Mouse (Mus musculus) midbrain, embryonic 14.5 days (tissue): Measurements from ENCODE around the gene Gzmb. TPM values are rescaled to one million over a fixed set of nuclear protein-coding genes. Genes with fewer than 3 reads are reported as not detected.
"Not testable (repeated sequence)": the region's sequence is repeated elsewhere in the genome, so short reads cannot be mapped to it uniquely, and the experiment has no call there.

Experiments used
- ATAC-seq: fragments of 200-750 bp; cut with Nextera tagmentation; 2 replicates; pipeline ENCODE4 v1.8.0; 2017; ENCODE audit warnings: moderate number of reproducible peaks, moderate library complexity; ENCODE audit not compliant: low FRiP score, low TSS enrichment
- DNase-seq: peaks from one replicate; pipeline ENCODE4 v3.0.0-alpha.2; 2015
- H3K27ac ChIP-seq: fragments of 300-500 bp; sonication (generic); replicated peaks from 2 replicates; pipeline ENCODE4 v1.5.1; 2014; ENCODE audit warnings: mild to moderate bottlenecking, low read depth, low read length, moderate library complexity
- H3K27me3 ChIP-seq: fragments of 300-500 bp; sonication (generic); 2 replicates; pipeline ENCODE4 v1.6.1; 2014; ENCODE audit warnings: low read length, control low read depth, mixed read lengths; ENCODE audit not compliant: control insufficient read depth, insufficient read depth
- H3K36me3 ChIP-seq: fragments of 300-500 bp; sonication (generic); 2 replicates; pipeline ENCODE4 v1.6.1; 2014; ENCODE audit warnings: low read length, control low read depth; ENCODE audit not compliant: control insufficient read depth, insufficient read depth
- H3K4me1 ChIP-seq: fragments of 300-500 bp; sonication (generic); 2 replicates; pipeline ENCODE4 v1.6.1; 2014; ENCODE audit warnings: mild to moderate bottlenecking, antibody characterized with exemption, low read length, control low read depth; ENCODE audit not compliant: control insufficient read depth, insufficient read depth
- H3K4me2 ChIP-seq: fragments of 300-500 bp; sonication (generic); 2 replicates; pipeline ENCODE4 v1.6.1; 2014; ENCODE audit warnings: mild to moderate bottlenecking, low read length, moderate library complexity
- H3K4me3 ChIP-seq: fragments of 300-500 bp; sonication (generic); replicated peaks from 2 replicates; pipeline ENCODE4 v1.5.1; 2014; ENCODE audit warnings: low read depth, low read length
- H3K9ac ChIP-seq: fragments of 300-500 bp; sonication (generic); replicated peaks from 2 replicates; pipeline ENCODE4 v1.6.1; 2014; ENCODE audit warnings: mild to moderate bottlenecking, low read length, moderate library complexity
- H3K9me3 ChIP-seq: fragments of 300-500 bp; sonication (generic); 2 replicates; pipeline ENCODE4 v1.6.1; 2016; ENCODE audit warnings: low read length, control low read depth, mixed read lengths; ENCODE audit not compliant: control insufficient read depth
- WGBS: fragments of 180-500 bp; shearing (Covaris S2); extraction: QIAGEN DNeasy Blood & Tissue Kit; methylation state at CpG from one replicate; pipeline ENCODE4 v1.1.7; 2014; 5-methylcytosine and 5-hydroxymethylcytosine counted together
- polyA plus RNA-seq: library from polyadenylated mRNA; unstranded; fragments of >200 nt; fragmentation: Nextera tagmentation; extraction: Ambion mirVana; gene quantifications from 2 replicates; pipeline ENCODE4 v1.2.1, GENCODE M21; 2014

Gzmb gene
- polyA plus RNA-seq, 1 experiment from 2014 or later: not detected

DNA sequence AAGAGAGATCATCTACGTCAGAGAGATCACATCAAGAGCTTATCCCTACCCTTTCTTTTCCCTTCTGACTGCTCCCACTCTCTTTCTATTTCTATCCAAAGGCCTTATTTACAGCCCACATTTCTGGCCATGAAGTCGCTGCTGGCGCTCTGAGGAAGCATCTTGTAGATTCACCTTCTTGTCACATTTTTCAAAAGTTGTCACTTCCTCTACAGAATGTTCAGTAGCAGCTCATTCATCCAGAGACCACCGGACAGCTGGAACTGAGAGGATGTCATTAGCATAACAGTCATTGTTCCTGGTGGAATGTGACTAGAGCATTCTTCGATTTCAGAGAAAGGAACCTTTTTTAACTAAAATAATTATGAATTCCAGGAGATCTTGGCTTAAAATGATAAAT lies 26.6 kb upstream of the Gzmb start:
- no peak for ATAC-seq
- H3K9me3 ChIP-seq: no peaks in the 10 kb centered on the region
- no peaks in the 10 kb centered on the region for H3K27me3 ChIP-seq
- no peaks in the 10 kb centered on the region for H3K4me1 ChIP-seq
- no peak for DNase-seq
- H3K27ac ChIP-seq: no peak overlapping the region
- H3K36me3 ChIP-seq: no peaks in the 10 kb centered on the region
- no peak overlapping the region for H3K4me2 ChIP-seq
- WGBS: 25% methylated on average over 5 of the region's 5 CpGs
- H3K9ac ChIP-seq: no peak overlapping the region
- H3K4me3 ChIP-seq: no peak overlapping the region

DNA sequence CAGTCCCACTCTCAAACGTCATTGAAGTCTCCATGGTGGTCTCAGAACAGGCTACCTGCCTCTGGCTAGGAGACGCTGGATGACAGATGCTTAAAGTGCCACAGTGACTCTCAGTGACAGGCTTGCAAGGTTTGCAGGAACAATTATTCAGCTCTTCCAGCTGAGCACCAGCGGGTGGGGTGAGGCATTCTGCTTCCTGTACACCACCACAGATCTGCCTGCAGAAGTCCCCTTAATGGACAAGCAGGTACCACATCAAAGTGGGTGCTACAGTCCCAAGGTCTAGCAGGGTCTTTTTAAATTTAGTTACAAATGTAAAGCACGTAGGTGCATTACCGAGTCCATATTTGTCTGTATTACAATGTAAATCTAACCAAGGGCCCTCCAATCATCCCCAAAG lies 25.7 kb upstream of the Gzmb start:
- no peaks in the 10 kb centered on the region for H3K27me3 ChIP-seq
- H3K4me3 ChIP-seq: no peak overlapping the region
- no peak overlapping the region for H3K4me2 ChIP-seq
- H3K27ac ChIP-seq: no peak overlapping the region
- H3K4me1 ChIP-seq: no peaks in the 10 kb centered on the region
- 73% methylated on average over 5 of the region's 5 CpGs for WGBS
- no peaks in the 10 kb centered on the region for H3K9me3 ChIP-seq
- no peak overlapping the region for H3K9ac ChIP-seq
- ATAC-seq (no peak), DNase-seq (no peak)
- no peaks in the 10 kb centered on the region for H3K36me3 ChIP-seq

DNA sequence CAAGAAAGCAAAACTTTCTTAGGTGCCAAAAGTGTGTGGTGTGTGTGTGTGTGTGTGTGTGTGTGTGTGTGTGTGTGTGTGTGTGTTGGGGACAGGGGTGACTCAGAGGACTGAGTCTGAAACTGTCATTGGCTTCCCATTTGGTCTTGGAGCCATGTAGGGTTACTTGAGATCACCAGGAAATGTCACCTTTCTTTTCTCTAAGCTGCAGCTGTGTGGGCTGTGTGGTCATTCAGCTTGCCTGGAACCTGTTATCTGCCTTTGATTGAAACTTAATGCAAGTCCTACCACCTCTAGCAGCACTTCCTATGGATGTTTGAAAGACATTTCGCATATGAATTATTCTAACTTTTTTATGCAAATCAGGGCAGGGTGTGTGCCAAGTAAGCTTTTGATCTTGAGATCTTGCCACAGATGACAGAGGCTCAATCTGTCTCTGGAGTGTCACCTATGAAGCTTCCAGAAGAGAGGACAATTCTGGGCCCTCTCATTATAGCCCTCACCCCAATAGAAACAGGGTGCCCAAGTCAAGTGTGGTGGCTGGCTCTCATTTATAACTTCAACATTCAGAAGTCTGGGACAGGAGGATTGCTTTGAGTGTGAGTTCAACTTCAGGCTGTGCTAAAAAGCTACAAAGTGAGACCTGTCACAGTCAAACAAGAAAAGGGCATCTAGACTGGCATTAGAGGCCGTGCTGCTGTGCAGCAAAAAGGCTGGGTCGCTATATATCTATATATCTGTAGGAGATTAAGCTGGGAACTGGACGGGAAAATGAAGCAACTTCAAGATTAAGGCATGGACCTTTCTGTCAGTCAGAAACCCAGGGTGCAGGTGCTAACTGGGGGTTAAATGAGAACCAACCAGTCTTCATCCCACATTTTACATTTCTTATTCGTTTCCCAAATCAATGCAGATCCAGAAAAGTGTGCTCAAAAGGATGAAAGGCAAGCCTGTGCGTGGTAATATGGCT lies 22.6 kb upstream of the Gzmb start:
- H3K4me3 ChIP-seq: no peak overlapping the region
- H3K27ac ChIP-seq: no peak overlapping the region
- no peaks in the 10 kb centered on the region for H3K27me3 ChIP-seq
- ATAC-seq (no peak), DNase-seq (no peak)
- WGBS: 81% methylated on average over 6 of the region's 6 CpGs
- H3K9me3 ChIP-seq: no peaks in the 10 kb centered on the region
- no peak overlapping the region for H3K9ac ChIP-seq
- H3K4me2 ChIP-seq: no peak overlapping the region
- no peaks in the 10 kb centered on the region for H3K4me1 ChIP-seq
- no peaks in the 10 kb centered on the region for H3K36me3 ChIP-seq

DNA sequence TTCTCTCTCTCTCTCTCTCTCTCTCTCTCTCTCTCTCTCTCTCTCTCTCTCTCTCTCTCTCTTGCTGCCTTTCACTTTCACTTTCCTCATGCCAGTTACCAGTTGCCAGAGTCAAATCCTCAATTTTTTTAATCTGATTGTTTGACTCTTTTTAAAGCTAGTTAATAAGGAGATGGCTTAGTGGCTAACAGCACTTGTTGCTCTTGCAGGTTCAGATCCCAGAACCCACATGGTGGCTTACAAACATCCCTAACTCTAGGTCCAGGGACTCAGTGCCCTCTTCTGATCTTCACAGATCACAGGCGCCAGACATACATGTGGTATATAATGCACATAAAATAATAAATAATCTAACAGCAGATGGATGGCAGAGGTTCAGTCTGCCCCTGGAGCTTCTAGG lies 21.8 kb upstream of the Gzmb start:
- no peak for DNase-seq
- H3K4me1 ChIP-seq: no peaks in the 10 kb centered on the region
- H3K4me2 ChIP-seq: no peak overlapping the region
- WGBS: 95% methylated on average over 1 of the region's 1 CpGs
- H3K36me3 ChIP-seq: no peaks in the 10 kb centered on the region
- no peak overlapping the region for H3K4me3 ChIP-seq
- H3K9ac ChIP-seq: no peak overlapping the region
- no peak for ATAC-seq
- H3K27ac ChIP-seq: no peak overlapping the region
- H3K9me3 ChIP-seq: no peaks in the 10 kb centered on the region
- no peaks in the 10 kb centered on the region for H3K27me3 ChIP-seq

DNA sequence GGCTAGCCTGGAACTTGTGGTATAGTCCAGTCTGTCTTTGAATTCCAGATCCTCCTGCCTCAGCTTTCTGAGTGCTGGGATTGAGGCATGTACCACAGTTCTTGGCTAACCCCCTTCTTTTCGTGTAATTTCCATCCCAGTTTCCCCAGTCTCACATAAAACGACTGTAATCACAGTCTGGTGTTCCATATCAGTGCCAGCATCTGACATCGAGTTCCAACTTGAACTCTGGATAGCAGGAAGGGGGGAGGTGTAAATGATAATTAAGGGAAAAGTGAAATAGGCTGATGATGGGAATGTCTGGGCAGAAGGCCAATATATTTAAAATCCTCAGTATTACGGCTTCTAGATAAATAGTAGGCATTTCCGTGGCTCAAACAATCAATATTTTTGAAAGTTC lies 19.0 kb upstream of the Gzmb start:
- 79% methylated on average over 5 of the region's 5 CpGs for WGBS
- Histone ChIP-seq H3K4me1 (no peaks in the 10 kb centered on the region), H3K36me3 (no peaks in the 10 kb centered on the region), H3K27ac (no peak overlapping the region), H3K9ac (no peak overlapping the region), H3K4me3 (no peak overlapping the region), H3K9me3 (no peaks in the 10 kb centered on the region), H3K27me3 (no peaks in the 10 kb centered on the region), H3K4me2 (no peak overlapping the region)
- ATAC-seq (no peak), DNase-seq (no peak)

DNA sequence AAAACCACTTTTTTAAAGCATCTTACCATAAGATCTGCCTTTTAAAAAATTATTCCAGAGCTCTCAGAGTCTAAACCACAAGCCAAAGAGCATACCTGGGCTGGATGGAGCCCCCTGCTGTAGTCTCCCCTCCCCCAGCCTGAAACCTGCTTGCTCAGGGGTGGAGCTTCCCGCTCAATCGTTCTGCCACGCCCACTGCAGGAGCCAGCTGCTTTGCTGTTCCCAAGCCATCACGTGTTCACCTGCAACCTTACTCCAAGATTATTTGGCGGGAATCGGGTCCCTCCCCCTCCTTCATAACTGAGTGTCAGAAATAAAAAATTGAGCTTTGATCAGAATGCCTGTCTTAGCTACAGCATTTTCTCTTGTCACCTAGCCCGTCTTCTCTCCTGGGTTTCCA lies 16.6 kb upstream of the Gzmb start:
- 40% methylated on average over 7 of the region's 7 CpGs for WGBS
- H3K36me3 ChIP-seq, H3K4me1 ChIP-seq, ATAC-seq, H3K4me2 ChIP-seq, H3K4me3 ChIP-seq, H3K27me3 ChIP-seq, H3K9ac ChIP-seq, H3K9me3 ChIP-seq, DNase-seq, H3K27ac ChIP-seq: not testable (repeated sequence)

DNA sequence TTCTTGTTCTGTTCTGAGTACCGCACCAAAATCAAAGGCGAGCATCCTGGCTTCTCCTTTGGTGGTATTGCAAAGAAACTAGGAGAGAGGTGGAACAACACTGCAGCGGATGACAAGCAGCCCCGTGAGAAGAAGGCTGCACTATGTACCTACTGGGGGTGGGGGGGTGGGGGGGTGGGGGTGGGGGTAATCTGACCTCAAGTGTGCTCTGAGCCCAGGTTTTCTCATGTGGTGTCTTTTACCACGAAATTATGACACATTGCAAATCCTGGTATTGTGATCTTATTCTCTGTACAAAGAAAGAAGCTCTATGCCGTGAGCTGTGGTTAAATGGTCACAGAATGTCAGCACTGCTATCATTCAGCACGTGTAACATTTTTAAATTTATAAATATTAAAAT lies 14.0 kb upstream of the Gzmb start:
- H3K36me3 ChIP-seq, H3K4me1 ChIP-seq, DNase-seq, H3K9ac ChIP-seq, H3K27ac ChIP-seq, H3K4me3 ChIP-seq, H3K27me3 ChIP-seq, ATAC-seq, H3K4me2 ChIP-seq, H3K9me3 ChIP-seq: not testable (repeated sequence)
- 79% methylated on average over 7 of the region's 7 CpGs for WGBS

DNA sequence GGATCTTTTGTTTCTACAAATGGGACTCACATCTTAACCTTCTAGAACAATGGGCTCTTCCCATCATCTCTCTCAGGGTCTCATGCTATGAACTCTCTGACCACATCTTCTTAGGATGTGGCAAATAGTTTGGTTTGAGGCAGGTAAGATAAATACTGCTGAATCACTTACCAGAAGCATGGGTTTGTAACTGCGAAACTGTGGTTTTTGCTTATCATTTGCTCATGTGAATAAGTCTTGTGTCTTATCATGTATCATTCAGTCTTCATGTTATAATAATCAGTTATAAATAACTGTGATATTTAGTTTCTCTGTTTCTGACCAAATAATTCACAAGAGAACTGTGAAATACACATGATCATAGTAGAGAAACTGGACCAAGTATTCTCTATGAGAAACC lies 4.0 kb upstream of the Gzmb start:
- Histone ChIP-seq H3K36me3 (no peaks in the 10 kb centered on the region), H3K4me2 (no peak overlapping the region), H3K27ac (no peak overlapping the region), H3K4me1 (no peaks in the 10 kb centered on the region), H3K9ac (no peak overlapping the region), H3K27me3 (no peaks in the 10 kb centered on the region), H3K4me3 (no peak overlapping the region), H3K9me3 (no peaks in the 10 kb centered on the region)
- no peak for ATAC-seq
- no peak for DNase-seq
- 88% methylated on average over 1 of the region's 1 CpGs for WGBS

DNA sequence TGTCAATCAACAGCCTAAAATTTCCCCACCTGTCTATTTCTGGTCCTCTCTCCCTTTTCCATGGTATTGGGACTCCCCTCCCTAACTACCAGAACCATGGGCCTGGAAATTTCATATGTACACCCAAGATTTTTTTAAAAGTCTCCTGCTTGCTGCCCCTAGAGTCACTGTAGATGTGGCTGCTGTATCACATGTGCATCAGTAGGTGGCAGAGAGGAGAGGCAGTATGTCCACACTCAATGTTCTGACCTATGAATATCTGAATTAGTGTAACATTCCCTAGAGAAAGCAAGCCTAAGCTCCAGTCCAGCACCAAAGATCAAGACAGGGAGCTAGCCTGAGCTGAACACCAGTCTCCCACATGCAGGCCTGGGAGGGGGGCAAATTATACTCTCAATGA lies 21.7 kb downstream of the Gzmb start:
- Histone ChIP-seq H3K9ac (no peak overlapping the region), H3K27ac (no peak overlapping the region), H3K27me3 (no peaks in the 10 kb centered on the region), H3K36me3 (no peaks in the 10 kb centered on the region), H3K9me3 (no peaks in the 10 kb centered on the region), H3K4me2 (no peak overlapping the region), H3K4me3 (no peak overlapping the region), H3K4me1 (no peaks in the 10 kb centered on the region)
- DNase-seq: no peak
- no peak for ATAC-seq
